In genomic region chr10:77203960-77204359, GRCm38 (mm10) we compare ENCODE assay signal across 24 mouse cellular contexts. TPM values are rescaled to one million over a fixed set of nuclear protein-coding genes. Genes with fewer than 3 reads are reported as not detected.
A peak's percentile ranks its signal among the peaks of the same experiment; 100 is the strongest.
DNase-seq lines count a peak whose midpoint lies in the region; ATAC-seq and TF ChIP-seq lines count a peak whose summit lies in the region.
"Had no signal": no experiment of that assay in that cellular context is flagged by ENCODE, and none has a peak within 500 bp of the region (broad histone marks: within the 10 kb centered on the region; RNA-seq: fewer than 3 reads in every experiment).

No protein-coding gene starts in this region.

- 50% methylated on average over 4 of the region's 4 CpGs for WGBS in intestine, postnatal 0 days
- WGBS in intestine, embryonic 15.5 days, result 67% methylated on average over 4 of the region's 4 CpGs
- whole genome bisulfite sequencing in kidney, embryonic 15.5 days, result 76% methylated on average over 4 of the region's 4 CpGs
- 60% methylated on average over 4 of the region's 4 CpGs for WGBS in stomach, embryonic 15.5 days
- WGBS in stomach, embryonic 16.5 days, result 63% methylated on average over 4 of the region's 4 CpGs
- 60% methylated on average over 4 of the region's 4 CpGs for WGBS in liver, embryonic 12.5 days (ENCODE audit: insufficient replicate concordance)

- H3K4me2 ChIP-seq in intestine, postnatal 0 days (replicated peaks; ENCODE audit: low read depth), result no peak overlapping the region
- H3K4me2 ChIP-seq in intestine, embryonic 15.5 days (replicated peaks), result no peak overlapping the region
- no peak overlapping the region for H3K4me2 ChIP-seq in kidney, embryonic 15.5 days
- H3K4me2 ChIP-seq in stomach, embryonic 15.5 days, result no peak overlapping the region
- H3K4me2 ChIP-seq in stomach, embryonic 16.5 days (ENCODE audit: low read depth, low read length), result no peak overlapping the region
- no peak overlapping the region for H3K4me2 ChIP-seq in liver, embryonic 12.5 days
- H3K4me2 ChIP-seq: embryonic facial prominence, embryonic 13.5 days; embryonic facial prominence, embryonic 15.5 days; forebrain, embryonic 12.5 days had no signal

- DNase-seq in kidney, postnatal 14 days, result no peak
- DNase-seq in thymus, adult 18-20 months, result no peak
- DNase-seq: adrenal gland, adult 2 months; adrenal gland, postnatal 10 days; adrenal gland, postnatal 25 days; cerebellum, adult 11 months; cerebellum, adult 18-20 months; cerebellum, adult 8-10 months; cerebellum, adult 9-11 months; cerebellum, postnatal 14 days; cerebellum, postnatal 36 days; embryo, embryonic 11 days had no signal

- no peaks in the 10 kb centered on the region for H3K27me3 ChIP-seq in intestine, postnatal 0 days (replicated peaks; ENCODE audit: control insufficient read depth, insufficient read depth, low read length)
- no peaks in the 10 kb centered on the region for H3K27me3 ChIP-seq in intestine, embryonic 15.5 days (replicated peaks)
- no peaks in the 10 kb centered on the region for H3K27me3 ChIP-seq in kidney, embryonic 15.5 days
- no peaks in the 10 kb centered on the region for H3K27me3 ChIP-seq in stomach, embryonic 15.5 days (replicated peaks)
- H3K27me3 ChIP-seq in stomach, embryonic 16.5 days (ENCODE audit: control insufficient read depth, insufficient read depth, low read length), result no peaks in the 10 kb centered on the region
- 0 out of 2 replicates have a peak, but pooled peaks cover 6% of the 10 kb centered on the region for H3K27me3 ChIP-seq in liver, embryonic 12.5 days (replicated peaks)
- H3K27me3 ChIP-seq: embryonic facial prominence, embryonic 13.5 days; embryonic facial prominence, embryonic 15.5 days; forebrain, embryonic 12.5 days had no signal

- no peak overlapping the region for H3K27ac ChIP-seq in intestine, postnatal 0 days (ENCODE audit: low read depth, low read length)
- no peak overlapping the region for H3K27ac ChIP-seq in intestine, embryonic 15.5 days
- 0 out of 2 replicates have a peak overlapping the region, but pooled peaks have one; percentile 18 for H3K27ac ChIP-seq in kidney, embryonic 15.5 days
- H3K27ac ChIP-seq in stomach, embryonic 15.5 days, result 0 out of 2 replicates have a peak overlapping the region, but pooled peaks have one; percentile 28
- H3K27ac ChIP-seq in stomach, embryonic 16.5 days (ENCODE audit: low read length), result peak overlapping the region; percentile 54
- H3K27ac ChIP-seq in liver, embryonic 12.5 days, result no peak overlapping the region
- H3K27ac ChIP-seq: embryonic facial prominence, embryonic 13.5 days; embryonic facial prominence, embryonic 15.5 days; forebrain, embryonic 12.5 days had no signal

- no peak overlapping the region for H3K9ac ChIP-seq in intestine, postnatal 0 days (ENCODE audit: low read depth, low read length)
- no peak overlapping the region for H3K9ac ChIP-seq in intestine, embryonic 15.5 days
- no peak overlapping the region for H3K9ac ChIP-seq in kidney, embryonic 15.5 days
- no peak overlapping the region for H3K9ac ChIP-seq in stomach, embryonic 15.5 days
- no peak overlapping the region for H3K9ac ChIP-seq in stomach, embryonic 16.5 days (ENCODE audit: low read length)
- no peak overlapping the region for H3K9ac ChIP-seq in liver, embryonic 12.5 days
- H3K9ac ChIP-seq: embryonic facial prominence, embryonic 13.5 days; embryonic facial prominence, embryonic 15.5 days; forebrain, embryonic 12.5 days had no signal

- no peaks in the 10 kb centered on the region for H3K36me3 ChIP-seq in intestine, postnatal 0 days (ENCODE audit: control insufficient read depth, insufficient read depth)
- no peaks in the 10 kb centered on the region for H3K36me3 ChIP-seq in intestine, embryonic 15.5 days
- no peaks in the 10 kb centered on the region for H3K36me3 ChIP-seq in kidney, embryonic 15.5 days
- no peaks in the 10 kb centered on the region for H3K36me3 ChIP-seq in stomach, embryonic 15.5 days
- H3K36me3 ChIP-seq in stomach, embryonic 16.5 days (ENCODE audit: control insufficient read depth, insufficient read depth, low read length), result no peaks in the 10 kb centered on the region
- H3K36me3 ChIP-seq in liver, embryonic 12.5 days, result no peaks in the 10 kb centered on the region
- H3K36me3 ChIP-seq: embryonic facial prominence, embryonic 13.5 days; embryonic facial prominence, embryonic 15.5 days; forebrain, embryonic 10.5 days; forebrain, embryonic 12.5 days had no signal

- no peaks in the 10 kb centered on the region for H3K9me3 ChIP-seq in intestine, postnatal 0 days (ENCODE audit: control insufficient read depth)
- H3K9me3 ChIP-seq in intestine, embryonic 15.5 days, result no peaks in the 10 kb centered on the region
- no peaks in the 10 kb centered on the region for H3K9me3 ChIP-seq in kidney, embryonic 15.5 days (replicated peaks)
- H3K9me3 ChIP-seq in stomach, embryonic 15.5 days, result no peaks in the 10 kb centered on the region
- no peaks in the 10 kb centered on the region for H3K9me3 ChIP-seq in stomach, embryonic 16.5 days (replicated peaks; ENCODE audit: control insufficient read depth, low read length)
- no peaks in the 10 kb centered on the region for H3K9me3 ChIP-seq in liver, embryonic 12.5 days (replicated peaks)
- H3K9me3 ChIP-seq: embryonic facial prominence, embryonic 13.5 days; embryonic facial prominence, embryonic 15.5 days; forebrain, embryonic 10.5 days; forebrain, embryonic 12.5 days had no signal

- no peaks in the 10 kb centered on the region for H3K4me1 ChIP-seq in intestine, postnatal 0 days (replicated peaks; ENCODE audit: control insufficient read depth, insufficient read depth, low read length)
- peaks cover 20% of the 10 kb centered on the region for H3K4me1 ChIP-seq in intestine, embryonic 15.5 days (replicated peaks)
- H3K4me1 ChIP-seq in kidney, embryonic 15.5 days, result peaks cover 31% of the 10 kb centered on the region
- peaks cover 8% of the 10 kb centered on the region for H3K4me1 ChIP-seq in stomach, embryonic 15.5 days
- peaks cover 22% of the 10 kb centered on the region for H3K4me1 ChIP-seq in stomach, embryonic 16.5 days (ENCODE audit: control insufficient read depth, insufficient read depth, low read length)
- peaks cover 16% of the 10 kb centered on the region for H3K4me1 ChIP-seq in liver, embryonic 12.5 days
- H3K4me1 ChIP-seq: forebrain, embryonic 12.5 days had no signal

- peak; percentile 31; the same call in 1 of the 2 replicates for ATAC-seq in intestine, postnatal 0 days
- ATAC-seq in intestine, embryonic 15.5 days, result no peak
- ATAC-seq in kidney, embryonic 15.5 days (replicated peaks; ENCODE audit: low FRiP score), result no peak
- no peak for ATAC-seq in stomach, embryonic 15.5 days (ENCODE audit: insufficient read depth, low FRiP score, low read depth)
- no peak for ATAC-seq in stomach, embryonic 16.5 days (ENCODE audit: insufficient read depth, low FRiP score)
- ATAC-seq in liver, embryonic 12.5 days, result no peak
- ATAC-seq: forebrain, embryonic 14.5 days had no signal

- TF ChIP-seq CTCF in intestine, postnatal 0 days (IDR thresholded peaks at IDR 0.05; ENCODE audit: low read depth), result no peak

- no peak overlapping the region for H3K4me3 ChIP-seq in intestine, postnatal 0 days (ENCODE audit: low read depth, low read length)
- no peak overlapping the region for H3K4me3 ChIP-seq in intestine, embryonic 15.5 days (replicated peaks)
- no peak overlapping the region for H3K4me3 ChIP-seq in kidney, embryonic 15.5 days (replicated peaks)
- no peak overlapping the region for H3K4me3 ChIP-seq in stomach, embryonic 15.5 days (replicated peaks)
- no peak overlapping the region for H3K4me3 ChIP-seq in stomach, embryonic 16.5 days (replicated peaks; ENCODE audit: low read length)
- H3K4me3 ChIP-seq in liver, embryonic 12.5 days, result no peak overlapping the region
- H3K4me3 ChIP-seq: embryonic facial prominence, embryonic 13.5 days; embryonic facial prominence, embryonic 15.5 days; erythroblast, embryonic 14.5 days; forebrain, embryonic 10.5 days; forebrain, embryonic 12.5 days had no signal

RNA-seq across cellular contexts. Expression of gene Col18a1, which starts 37.6 kb away (rescaled TPM):
- polyA plus RNA-seq in intestine, postnatal 0 days (2015; fragmentation: Nextera tagmentation; extraction: Ambion mirVana), result 34.9 and 35.2 TPM in 2 replicates
- polyA plus RNA-seq in intestine, embryonic 15.5 days (2015; fragmentation: Nextera tagmentation; extraction: Ambion mirVana), result 59.5 and 59.7 TPM in 2 replicates
- 195 and 206 TPM in 2 replicates for polyA plus RNA-seq in kidney, embryonic 15.5 days (2015; fragmentation: Nextera tagmentation; extraction: Ambion mirVana)
- 70.3 and 79.2 TPM in 2 replicates for polyA plus RNA-seq in stomach, embryonic 15.5 days (2015; fragmentation: Nextera tagmentation; extraction: Ambion mirVana)
- polyA plus RNA-seq in stomach, embryonic 16.5 days (2015; fragmentation: Nextera tagmentation; extraction: Ambion mirVana), result 78.9 and 82.2 TPM in 2 replicates
- 38.3 and 42.4 TPM in 2 replicates for polyA plus RNA-seq in liver, embryonic 12.5 days (2016; fragmentation: Nextera tagmentation; extraction: Ambion mirVana)

RNA-seq across cellular contexts. Expression of gene Pofut2, which starts 55.1 kb away (rescaled TPM):
- 40.4 and 42.2 TPM in 2 replicates for polyA plus RNA-seq in intestine, postnatal 0 days (2015; fragmentation: Nextera tagmentation; extraction: Ambion mirVana)
- 96.7 and 104 TPM in 2 replicates for polyA plus RNA-seq in intestine, embryonic 15.5 days (2015; fragmentation: Nextera tagmentation; extraction: Ambion mirVana)
- polyA plus RNA-seq in kidney, embryonic 15.5 days (2015; fragmentation: Nextera tagmentation; extraction: Ambion mirVana), result 118 and 134 TPM in 2 replicates
- polyA plus RNA-seq in stomach, embryonic 15.5 days (2015; fragmentation: Nextera tagmentation; extraction: Ambion mirVana), result 117 and 124 TPM in 2 replicates
- 125 and 137 TPM in 2 replicates for polyA plus RNA-seq in stomach, embryonic 16.5 days (2015; fragmentation: Nextera tagmentation; extraction: Ambion mirVana)
- 40.7 and 43.2 TPM in 2 replicates for polyA plus RNA-seq in liver, embryonic 12.5 days (2016; fragmentation: Nextera tagmentation; extraction: Ambion mirVana)

Comparison
In these comparisons a context has a peak if more than half of its experiments do, and no peak if none do; other contexts are left out.
1. H3K27ac ChIP-seq: peak in kidney, embryonic 15.5 days (single experiment), stomach, embryonic 15.5 days (single experiment) and stomach, embryonic 16.5 days (single experiment); none in intestine, postnatal 0 days (single experiment), intestine, embryonic 15.5 days (single experiment) and liver, embryonic 12.5 days (single experiment).